Mouse (Mus musculus): ENCODE results near the gene Cavin4.

Cavin4 gene

GRCm38 (mm10) chr4:48663271-48663670, at the start of gene Cavin4:
Cavin4 (plus strand) TSS chr4:48663514.
- no peak for DNase-seq (ENCODE audit: low read depth, low spot score)

DNA sequence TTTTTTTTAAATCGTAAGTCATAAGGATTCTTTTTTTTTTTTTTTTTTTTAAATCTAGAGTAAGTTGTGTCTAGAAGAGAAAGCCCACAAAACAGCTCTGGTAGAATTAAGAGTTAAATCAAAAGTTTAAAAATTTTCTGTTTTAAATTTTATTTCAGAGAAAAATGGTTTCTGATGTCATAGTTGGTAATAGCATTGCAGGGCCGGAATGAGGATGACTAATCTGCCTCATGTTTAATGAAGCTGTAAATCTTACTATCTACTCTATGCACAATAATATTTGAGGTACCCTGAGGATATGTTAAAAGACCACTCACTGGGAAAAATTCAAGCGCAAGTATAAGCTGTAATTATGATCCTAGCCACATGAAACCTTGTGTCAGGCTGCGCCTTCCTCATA, 47.8 kb upstream of the Cavin4 start:
- no peak for DNase-seq (ENCODE audit: low read depth, low spot score)

DNA sequence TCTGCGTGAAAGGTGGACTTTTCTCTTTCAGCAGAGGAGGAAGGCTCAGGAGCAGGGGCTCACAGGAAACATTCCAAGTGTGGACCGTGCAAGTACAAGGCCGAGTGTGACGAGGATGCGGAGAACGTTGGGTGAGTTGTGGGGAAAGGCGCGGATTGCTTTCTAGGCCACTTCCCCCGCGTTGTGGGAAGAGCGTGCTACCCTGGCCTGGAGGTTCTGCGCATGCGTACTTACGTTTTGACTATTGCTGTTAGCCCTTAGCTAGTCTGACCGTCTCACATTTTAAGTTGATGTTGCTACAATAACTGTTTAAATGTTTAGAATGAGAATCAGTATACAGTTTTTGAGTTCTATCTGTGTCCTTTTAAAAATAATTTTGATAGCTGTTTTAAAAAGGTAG, 46.1 kb upstream of the Cavin4 start:
- no peak for DNase-seq (ENCODE audit: low read depth, low spot score)

DNA sequence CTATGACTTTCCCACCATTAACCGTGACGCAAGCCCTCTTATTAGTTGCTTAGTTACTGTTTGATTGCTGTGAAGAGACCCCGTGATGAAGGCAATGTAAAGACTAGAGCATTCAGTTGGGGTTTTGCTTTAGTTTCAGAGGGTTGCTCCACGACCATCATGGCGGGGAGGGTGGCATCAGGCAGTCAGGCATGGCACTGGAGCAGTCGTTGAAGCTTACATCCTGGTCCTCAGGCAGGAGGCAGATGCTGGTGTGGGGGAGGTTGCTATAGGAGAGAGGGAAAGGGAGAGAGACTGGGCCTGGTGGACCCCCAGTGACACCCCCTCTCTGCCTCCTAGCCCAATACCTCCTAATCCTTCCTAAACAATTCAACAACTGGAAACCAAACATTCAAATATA, 43.2 kb upstream of the Cavin4 start:
- no peak for DNase-seq (ENCODE audit: low read depth, low spot score)

DNA sequence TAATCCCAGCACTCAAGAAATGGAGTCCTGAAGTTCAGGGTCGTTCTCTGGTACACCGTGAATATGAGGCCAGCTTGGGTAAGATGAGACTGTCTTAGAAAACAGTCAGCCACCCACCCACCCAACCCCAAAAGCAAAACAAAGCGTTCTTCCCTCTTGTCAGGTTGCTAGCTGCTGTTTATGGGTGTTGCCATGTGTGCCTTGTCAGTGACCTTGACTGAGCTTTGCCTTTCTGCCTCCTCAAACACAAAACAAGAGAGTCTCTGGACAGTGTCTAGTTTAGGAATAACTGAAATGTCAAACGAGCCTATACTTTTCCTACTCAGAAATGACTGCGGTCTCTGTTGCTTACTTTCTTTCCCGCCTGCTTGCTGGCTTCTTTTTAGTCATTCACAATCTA, 41.1 kb upstream of the Cavin4 start:
- no peak for DNase-seq (ENCODE audit: low read depth, low spot score)

- DNase-seq (ENCODE audit: low read depth, low spot score): no peak
Observed at GRCm38 (mm10) chr4:48622946-48623345, 40.4 kb upstream of the Cavin4 start.

GRCm38 (mm10) chr4:48624961-48625360, 38.4 kb upstream of the Cavin4 start:
- DNase-seq (ENCODE audit: low read depth, low spot score): no peak

GRCm38 (mm10) chr4:48625836-48626235, 37.5 kb upstream of the Cavin4 start:
- DNase-seq (ENCODE audit: low read depth, low spot score): no peak

GRCm38 (mm10) chr4:48629445-48629844, 33.9 kb upstream of the Cavin4 start:
- DNase-seq (ENCODE audit: low read depth, low spot score): no peak

GRCm38 (mm10) chr4:48633529-48633928, 29.8 kb upstream of the Cavin4 start:
- peak; percentile 74 for DNase-seq (ENCODE audit: low read depth, low spot score)

GRCm38 (mm10) chr4:48634058-48634457, 29.3 kb upstream of the Cavin4 start:
- DNase-seq (ENCODE audit: low read depth, low spot score): peak; percentile 37

- no peak for DNase-seq (ENCODE audit: low read depth, low spot score)
Observed at GRCm38 (mm10) chr4:48636831-48637230, 26.5 kb upstream of the Cavin4 start.

GRCm38 (mm10) chr4:48638132-48638531, 25.2 kb upstream of the Cavin4 start:
- DNase-seq (ENCODE audit: low read depth, low spot score): no peak

DNA sequence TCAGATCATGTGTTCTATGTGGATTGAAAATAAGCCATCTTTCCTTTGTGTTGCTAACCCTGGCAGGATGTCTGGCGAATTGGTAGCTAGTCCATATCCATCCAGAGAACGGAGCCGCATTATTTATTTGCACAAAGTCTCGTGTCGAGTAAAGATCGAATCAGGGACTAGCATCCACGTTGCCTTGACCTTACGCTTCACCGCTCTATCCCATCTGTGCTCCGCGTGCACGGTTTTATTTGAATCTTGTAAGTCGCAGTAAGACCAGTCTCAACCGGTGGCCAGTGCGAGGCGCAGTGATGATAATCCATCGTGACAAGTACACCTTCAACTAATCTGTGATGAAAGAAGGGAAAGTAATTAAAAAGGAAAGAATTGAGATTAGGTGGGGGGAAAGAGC, 23.8 kb upstream of the Cavin4 start:
- DNase-seq (ENCODE audit: low read depth, low spot score): no peak

GRCm38 (mm10) chr4:48643801-48644200, 19.5 kb upstream of the Cavin4 start:
- DNase-seq (ENCODE audit: low read depth, low spot score): no peak

DNA sequence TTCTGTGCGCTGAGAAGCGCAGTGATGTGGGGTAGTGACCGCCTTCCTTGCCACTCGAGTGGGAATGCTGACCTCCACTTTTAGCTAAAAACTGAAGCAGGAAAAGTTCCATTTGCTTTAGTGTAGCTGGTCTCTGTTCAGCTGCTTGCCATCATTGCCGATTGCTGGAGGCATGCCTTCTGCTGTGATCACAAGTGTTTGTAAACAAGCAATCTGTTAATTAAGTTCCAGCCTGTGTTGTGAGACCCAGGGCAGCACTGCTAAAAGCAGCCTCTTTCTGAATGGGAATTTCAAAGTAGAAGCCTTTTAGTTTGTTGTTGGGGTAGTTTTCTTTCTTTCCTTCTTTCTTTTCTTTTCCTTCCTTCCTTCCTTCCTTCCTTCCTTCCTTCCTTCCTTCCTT, 17.2 kb upstream of the Cavin4 start:
- no peak for DNase-seq (ENCODE audit: low read depth, low spot score)

GRCm38 (mm10) chr4:48650617-48651360, 12.5 kb upstream of the Cavin4 start:
- DNase-seq (ENCODE audit: low read depth, low spot score): no peak

GRCm38 (mm10) chr4:48654118-48654517, 9.2 kb upstream of the Cavin4 start:
- DNase-seq (ENCODE audit: low read depth, low spot score): peak; percentile 11

GRCm38 (mm10) chr4:48656530-48656929, 6.8 kb upstream of the Cavin4 start:
- no peak for DNase-seq (ENCODE audit: low read depth, low spot score)

DNA sequence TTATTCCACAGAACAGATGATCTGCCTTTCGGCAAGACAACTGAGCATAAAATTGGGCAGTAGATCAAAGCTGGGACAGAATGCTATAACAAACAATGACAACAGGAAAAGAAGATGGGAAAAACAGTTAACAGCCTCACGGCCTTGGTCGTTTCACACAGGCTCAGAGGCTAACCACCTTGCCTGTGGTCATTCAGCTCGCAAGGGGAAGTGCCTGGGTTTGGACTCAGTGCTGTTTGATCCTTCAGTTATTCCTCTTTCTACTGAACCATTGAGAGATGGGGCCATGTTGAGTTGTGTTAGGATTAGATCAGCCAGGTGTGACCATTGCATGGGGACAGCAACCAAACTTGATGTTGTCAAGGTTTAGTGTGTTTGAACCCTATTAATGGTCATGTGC, 3.2 kb upstream of the Cavin4 start:
- DNase-seq (ENCODE audit: low read depth, low spot score): no peak

DNA sequence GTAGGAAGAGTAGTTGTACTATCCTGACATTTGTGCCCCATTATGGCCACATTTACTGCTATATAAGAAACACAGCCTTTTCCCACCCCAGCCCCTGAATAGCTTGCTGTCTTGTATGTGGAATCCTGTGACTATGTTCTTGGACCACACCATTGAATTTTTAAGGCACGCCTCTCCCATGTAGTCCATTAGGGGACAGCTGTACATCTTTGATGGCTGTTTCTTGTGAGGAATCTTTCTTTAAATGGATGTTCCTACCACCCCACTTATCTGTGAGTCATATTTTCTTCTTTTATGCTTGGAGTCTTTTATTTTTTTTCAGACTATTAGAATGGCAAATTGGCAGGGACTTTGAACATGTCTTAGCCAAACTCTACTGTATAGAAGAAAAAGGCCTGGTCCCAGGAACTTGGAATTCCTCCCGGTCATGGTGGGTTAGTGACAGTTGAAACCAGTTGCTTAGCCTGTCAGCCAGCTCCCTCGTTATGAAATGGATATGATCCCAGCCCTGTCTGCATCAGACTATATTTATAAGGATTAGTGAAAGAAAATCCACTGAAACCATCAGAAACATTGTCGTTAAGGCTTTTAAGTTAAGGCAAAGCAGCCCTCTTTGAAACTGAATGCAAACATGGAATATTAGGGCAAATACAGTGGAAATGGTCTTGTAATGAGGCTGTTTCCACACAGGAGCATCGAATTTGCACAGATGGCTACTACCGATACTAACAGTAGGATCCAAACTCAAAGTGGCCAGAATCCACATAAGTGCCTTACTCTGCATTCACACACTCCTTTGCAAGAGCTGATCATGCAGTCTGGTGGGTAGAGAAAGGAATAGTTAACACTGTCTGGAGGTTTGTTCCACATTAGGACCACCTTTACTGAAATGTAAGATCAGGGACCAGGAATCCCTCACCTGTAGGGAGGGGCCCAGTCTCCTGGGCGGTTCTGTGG, 2.4 kb upstream of the Cavin4 start:
- no peak for DNase-seq (ENCODE audit: low read depth, low spot score)

DNA sequence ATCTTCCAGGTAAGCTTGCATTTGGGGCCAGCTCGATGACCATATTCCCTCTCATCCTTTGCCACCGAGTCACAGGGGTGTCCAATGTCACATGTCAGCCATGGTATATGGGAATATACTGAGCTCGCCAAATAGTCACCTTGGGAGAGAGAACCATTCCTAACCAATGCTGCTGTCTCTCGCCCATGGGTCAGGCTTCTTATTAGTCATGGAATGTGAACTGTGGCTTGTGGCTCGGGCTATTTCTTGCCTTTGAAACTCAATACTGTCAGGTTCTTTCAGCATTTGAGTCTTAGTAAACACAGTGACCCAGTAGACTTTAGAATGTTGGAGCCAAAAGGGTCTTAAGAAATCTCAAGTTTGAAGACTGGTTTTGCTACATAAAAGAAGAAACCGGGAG, 707 bp downstream of the Cavin4 start:
- no peak for DNase-seq (ENCODE audit: low read depth, low spot score)

DNA sequence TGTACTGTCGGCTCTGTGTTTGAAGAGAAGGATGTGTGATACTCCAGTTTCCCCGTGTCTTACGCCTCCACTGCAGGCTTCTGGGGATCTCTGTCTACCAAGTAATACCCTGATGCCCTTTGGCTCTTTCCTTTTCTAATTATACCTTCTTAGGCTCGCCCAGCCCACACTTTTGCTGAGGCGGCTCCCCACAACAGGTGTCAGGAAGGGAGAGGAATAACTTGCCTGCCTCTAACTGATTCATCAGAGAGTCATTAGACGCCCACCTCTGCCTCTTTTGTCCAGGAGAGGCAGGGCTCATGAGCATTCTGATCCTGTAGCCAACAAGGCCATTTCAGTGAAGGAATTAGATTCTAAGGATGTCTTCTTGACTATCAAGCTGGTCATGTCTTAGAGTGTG, 4.0 kb downstream of the Cavin4 start:
- DNase-seq (ENCODE audit: low read depth, low spot score): no peak
